Mouse (Mus musculus) heart, postnatal 4 days (tissue): ENCODE results near the gene Bach2. TPM values are rescaled to one million over a fixed set of nuclear protein-coding genes. Genes with fewer than 3 reads are reported as not detected.

Source experiments
- DNase-seq: peaks from one replicate; pipeline ENCODE4 v3.0.0; 2021
- total RNA-seq, 2 experiments: library from RNA; stranded (reverse); gene quantifications; 2 replicates each; pipeline ENCODE4 v1.2.3; 2021

Bach2 gene
- total RNA-seq, 2 experiments from 2014 or later: 23.9 to 24.5 TPM

- peak; percentile 72 for DNase-seq
Observed at GRCm38 (mm10) chr4:32251005-32251365, 12.4 kb downstream of the Bach2 start.

- DNase-seq: no peak
Observed at GRCm38 (mm10) chr4:32251946-32252672, 13.5 kb downstream of the Bach2 start.

- DNase-seq: no peak
Observed at GRCm38 (mm10) chr4:32257686-32258085, 19.1 kb downstream of the Bach2 start.

GRCm38 (mm10) chr4:32258093-32258492, 19.5 kb downstream of the Bach2 start:
- no peak for DNase-seq

GRCm38 (mm10) chr4:32258596-32258995, 20.0 kb downstream of the Bach2 start:
- DNase-seq: no peak

- no peak for DNase-seq
Observed at GRCm38 (mm10) chr4:32260909-32261308, 22.3 kb downstream of the Bach2 start.

GRCm38 (mm10) chr4:32262825-32263684, 24.5 kb downstream of the Bach2 start:
- no peak for DNase-seq

GRCm38 (mm10) chr4:32263685-32264038, 25.1 kb downstream of the Bach2 start:
- no peak for DNase-seq

- DNase-seq: no peak
Observed at GRCm38 (mm10) chr4:32264892-32265291, 26.3 kb downstream of the Bach2 start.

GRCm38 (mm10) chr4:32266731-32267130, 28.1 kb downstream of the Bach2 start:
- DNase-seq: no peak

GRCm38 (mm10) chr4:32268042-32268441, 29.4 kb downstream of the Bach2 start:
- DNase-seq: no peak

GRCm38 (mm10) chr4:32272398-32272797, 33.8 kb downstream of the Bach2 start:
- no peak for DNase-seq

- DNase-seq: no peak
Observed at GRCm38 (mm10) chr4:32274776-32275294, 36.2 kb downstream of the Bach2 start.

GRCm38 (mm10) chr4:32279842-32280241, 41.2 kb downstream of the Bach2 start:
- DNase-seq: no peak

- no peak for DNase-seq
Observed at GRCm38 (mm10) chr4:32280401-32280800, 41.8 kb downstream of the Bach2 start.

- DNase-seq: no peak
Observed at GRCm38 (mm10) chr4:32281306-32281705, 42.7 kb downstream of the Bach2 start.

GRCm38 (mm10) chr4:32286405-32286804, 47.8 kb downstream of the Bach2 start:
- no peak for DNase-seq

- DNase-seq: peak; percentile 52
Observed at GRCm38 (mm10) chr4:32288036-32288860, 49.6 kb downstream of the Bach2 start.

GRCm38 (mm10) chr4:32289845-32290244, 51.2 kb downstream of the Bach2 start:
- no peak for DNase-seq

GRCm38 (mm10) chr4:32291406-32291805, 52.8 kb downstream of the Bach2 start:
- DNase-seq: no peak

GRCm38 (mm10) chr4:32293686-32294265, 55.2 kb downstream of the Bach2 start:
- DNase-seq: no peak

- peak; percentile 34 for DNase-seq
Observed at GRCm38 (mm10) chr4:32297071-32297671, 58.6 kb downstream of the Bach2 start.
